Mouse (Mus musculus): ENCODE measurements around the gene Olfr1393. TPM values are rescaled to one million over a fixed set of nuclear protein-coding genes. Genes with fewer than 3 reads are reported as not detected.

Olfr1393 gene
- polyA plus RNA-seq, 2 experiments, result 0.03 to 0.05 TPM

GRCm38 (mm10) chr11:49244595-49244930 is 33.5 kb upstream of the Olfr1393 start:
- 5% methylated on average over 4 of the region's 4 CpGs for WGBS (ENCODE audit: insufficient replicate concordance)
- Histone ChIP-seq H3K36me3 (replicated peaks; ENCODE audit: control insufficient read depth, insufficient read depth, low read depth) (no peaks in the 10 kb centered on the region), H3K4me2 (ENCODE audit: low read depth) (peak overlapping the region; percentile 96), H3K9me3 (ENCODE audit: control insufficient read depth, low read length) (no peaks in the 10 kb centered on the region), H3K4me3 (ENCODE audit: insufficient read depth in 1 of 2, low read depth in 2 of 2, low read length in 2 of 2) (peak overlapping the region; percentile 60 to 68), H3K27ac (peak overlapping the region; percentile 73), H3K9ac (replicated peaks) (peak overlapping the region; percentile 70), H3K4me1 (replicated peaks; ENCODE audit: control insufficient read depth in 2 of 2, insufficient read depth in 2 of 2, low read length in 1 of 2) (peaks cover 39 to 50% of the 10 kb centered on the region in 2 experiments), H3K27me3 (ENCODE audit: control insufficient read depth, insufficient read depth, low read length) (no peaks in the 10 kb centered on the region)
- ATAC-seq (ENCODE audit: insufficient read depth) (no peak), DNase-seq (ENCODE audit: low read depth in 3 of 3, low spot score in 3 of 3) (no peak)
- TF ChIP-seq EP300 (IDR thresholded peaks at IDR 0.05; ENCODE audit: low read depth) (no peak), CTCF (IDR thresholded peaks at IDR 0.05; ENCODE audit: low read depth) (no peak)

- Histone ChIP-seq H3K9me3 (ENCODE audit: control insufficient read depth, low read length) (no peaks in the 10 kb centered on the region), H3K27me3 (ENCODE audit: control insufficient read depth, insufficient read depth, low read length) (no peaks in the 10 kb centered on the region), H3K4me1 (replicated peaks; ENCODE audit: control insufficient read depth in 2 of 2, insufficient read depth in 2 of 2, low read length in 1 of 2) (peaks cover 43 to 54% of the 10 kb centered on the region in 2 experiments), H3K4me3 (ENCODE audit: insufficient read depth in 1 of 2, low read depth in 2 of 2, low read length in 2 of 2) (peak overlapping the region; percentile 48 to 68), H3K27ac (peak overlapping the region; percentile 73), H3K4me2 (ENCODE audit: low read depth) (peak overlapping the region; percentile 96), H3K36me3 (replicated peaks; ENCODE audit: control insufficient read depth, insufficient read depth, low read depth) (no peaks in the 10 kb centered on the region), H3K9ac (replicated peaks) (peak overlapping the region; percentile 43; the same call in 1 of the 2 replicates)
- no peak for ATAC-seq (ENCODE audit: insufficient read depth)
- 16% methylated on average over 7 of the region's 7 CpGs for WGBS (ENCODE audit: insufficient replicate concordance)
- no peak for TF ChIP-seq CTCF (IDR thresholded peaks at IDR 0.05; ENCODE audit: low read depth)
- no peak for TF ChIP-seq EP300 (IDR thresholded peaks at IDR 0.05; ENCODE audit: low read depth)
- peak in 1 of 3 experiments; percentile 41 for DNase-seq (ENCODE audit: low read depth in 3 of 3, low spot score in 3 of 3)
Measured at GRCm38 (mm10) chr11:49245176-49245575, 32.9 kb upstream of the Olfr1393 start.

GRCm38 (mm10) chr11:49245634-49246415 is 32.3 kb upstream of the Olfr1393 start:
- no peaks in the 10 kb centered on the region for H3K36me3 ChIP-seq (replicated peaks; ENCODE audit: control insufficient read depth, insufficient read depth, low read depth)
- no peaks in the 10 kb centered on the region for H3K9me3 ChIP-seq (ENCODE audit: control insufficient read depth, low read length)
- H3K4me2 ChIP-seq (ENCODE audit: low read depth), result peak overlapping the region; percentile 96
- 7% methylated on average over 12 of the region's 12 CpGs for WGBS (ENCODE audit: insufficient replicate concordance)
- peak overlapping the region; percentile 48 to 68 for H3K4me3 ChIP-seq (ENCODE audit: insufficient read depth in 1 of 2, low read depth in 2 of 2, low read length in 2 of 2)
- H3K27ac ChIP-seq, result peak overlapping the region; percentile 43
- H3K9ac ChIP-seq (replicated peaks), result peak overlapping the region; percentile 43
- no peaks in the 10 kb centered on the region for H3K27me3 ChIP-seq (ENCODE audit: control insufficient read depth, insufficient read depth, low read length)
- no peak for DNase-seq (ENCODE audit: low read depth in 3 of 3, low spot score in 3 of 3)
- peaks cover 43 to 55% of the 10 kb centered on the region in 2 experiments for H3K4me1 ChIP-seq (replicated peaks; ENCODE audit: control insufficient read depth in 2 of 2, insufficient read depth in 2 of 2, low read length in 1 of 2)
- no peak for ATAC-seq (ENCODE audit: insufficient read depth)
- no peak for TF ChIP-seq EP300 (IDR thresholded peaks at IDR 0.05; ENCODE audit: low read depth)
- no peak for TF ChIP-seq CTCF (IDR thresholded peaks at IDR 0.05; ENCODE audit: low read depth)

GRCm38 (mm10) chr11:49246523-49246922 is 31.6 kb upstream of the Olfr1393 start:
- no peak overlapping the region; the same call in 1 of the 2 replicates for H3K27ac ChIP-seq
- H3K36me3 ChIP-seq (replicated peaks; ENCODE audit: control insufficient read depth, insufficient read depth, low read depth), result no peaks in the 10 kb centered on the region
- DNase-seq (ENCODE audit: low read depth in 3 of 3, low spot score in 3 of 3) (no peak), ATAC-seq (ENCODE audit: insufficient read depth) (no peak)
- WGBS (ENCODE audit: insufficient replicate concordance), result 58% methylated on average over 4 of the region's 4 CpGs
- H3K9me3 ChIP-seq (ENCODE audit: control insufficient read depth, low read length), result no peaks in the 10 kb centered on the region
- peaks cover 46 to 61% of the 10 kb centered on the region in 2 experiments for H3K4me1 ChIP-seq (replicated peaks; ENCODE audit: control insufficient read depth in 2 of 2, insufficient read depth in 2 of 2, low read length in 1 of 2)
- no peak for TF ChIP-seq EP300 (IDR thresholded peaks at IDR 0.05; ENCODE audit: low read depth)
- TF ChIP-seq CTCF (IDR thresholded peaks at IDR 0.05; ENCODE audit: low read depth), result no peak
- H3K9ac ChIP-seq (replicated peaks), result no peak overlapping the region; the same call in 1 of the 2 replicates
- H3K4me2 ChIP-seq (ENCODE audit: low read depth), result peak overlapping the region; percentile 96
- peak overlapping the region in 1 of 2 experiments; percentile 68; a peak in 2 of 4 replicates for H3K4me3 ChIP-seq (ENCODE audit: insufficient read depth in 1 of 2, low read depth in 2 of 2, low read length in 2 of 2)
- H3K27me3 ChIP-seq (ENCODE audit: control insufficient read depth, insufficient read depth, low read length), result no peaks in the 10 kb centered on the region

GRCm38 (mm10) chr11:49247255-49247654 is 30.8 kb upstream of the Olfr1393 start:
- no peak overlapping the region for H3K4me3 ChIP-seq (ENCODE audit: insufficient read depth in 1 of 2, low read depth in 2 of 2, low read length in 2 of 2)
- TF ChIP-seq EP300 (IDR thresholded peaks at IDR 0.05; ENCODE audit: low read depth) (no peak), CTCF (IDR thresholded peaks at IDR 0.05; ENCODE audit: low read depth) (no peak)

More at GRCm38 (mm10) chr11:49247255-49247654, 30.8 kb upstream of the Olfr1393 start:
- ATAC-seq (ENCODE audit: insufficient read depth), result no peak
- H3K36me3 ChIP-seq (replicated peaks; ENCODE audit: control insufficient read depth, insufficient read depth, low read depth), result no peaks in the 10 kb centered on the region
- peaks cover 50 to 67% of the 10 kb centered on the region in 2 experiments for H3K4me1 ChIP-seq (replicated peaks; ENCODE audit: control insufficient read depth in 2 of 2, insufficient read depth in 2 of 2, low read length in 1 of 2)
- H3K27me3 ChIP-seq (ENCODE audit: control insufficient read depth, insufficient read depth, low read length), result no peaks in the 10 kb centered on the region
- H3K9ac ChIP-seq (replicated peaks), result no peak overlapping the region
- WGBS (ENCODE audit: insufficient replicate concordance), result 57% methylated on average over 2 of the region's 2 CpGs
- H3K9me3 ChIP-seq (ENCODE audit: control insufficient read depth, low read length), result no peaks in the 10 kb centered on the region
- H3K4me2 ChIP-seq (ENCODE audit: low read depth), result peak overlapping the region; percentile 96
- no peak for DNase-seq (ENCODE audit: low read depth in 3 of 3, low spot score in 3 of 3)
- H3K27ac ChIP-seq, result no peak overlapping the region

Data from liver, embryonic 14.5 days (tissue).